Mouse (Mus musculus): ENCODE data around the gene Tut7.
"Not testable (repeated sequence)": the region's sequence is repeated elsewhere in the genome, so short reads cannot be mapped to it uniquely, and the experiment has no call there.

Gene Tut7

GRCm38 (mm10) chr13:59832454-59832853 lies 9.5 kb upstream of the Tut7 start:
- DNase-seq = no peak

DNA sequence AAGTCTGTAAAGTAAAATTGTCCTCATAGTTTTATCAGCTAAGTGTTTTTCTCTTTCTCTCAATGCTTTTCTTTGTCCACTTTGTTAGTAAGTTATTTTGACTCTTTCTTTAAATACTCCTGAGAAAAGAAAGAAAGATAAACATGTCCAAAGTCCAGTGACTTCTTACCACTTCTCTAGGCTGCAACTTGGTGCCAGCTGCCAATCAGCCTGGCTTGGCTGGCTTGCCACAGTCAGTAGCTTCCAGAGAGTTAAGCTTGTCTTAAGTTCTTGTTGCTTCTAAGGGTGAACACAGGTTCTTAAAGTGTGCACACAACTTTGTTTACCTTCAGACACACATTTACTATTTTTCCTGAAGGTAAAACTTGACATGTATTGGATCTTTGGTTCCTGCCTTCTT lies 3.0 kb upstream of the Tut7 start:
- DNase-seq = no peak

DNA sequence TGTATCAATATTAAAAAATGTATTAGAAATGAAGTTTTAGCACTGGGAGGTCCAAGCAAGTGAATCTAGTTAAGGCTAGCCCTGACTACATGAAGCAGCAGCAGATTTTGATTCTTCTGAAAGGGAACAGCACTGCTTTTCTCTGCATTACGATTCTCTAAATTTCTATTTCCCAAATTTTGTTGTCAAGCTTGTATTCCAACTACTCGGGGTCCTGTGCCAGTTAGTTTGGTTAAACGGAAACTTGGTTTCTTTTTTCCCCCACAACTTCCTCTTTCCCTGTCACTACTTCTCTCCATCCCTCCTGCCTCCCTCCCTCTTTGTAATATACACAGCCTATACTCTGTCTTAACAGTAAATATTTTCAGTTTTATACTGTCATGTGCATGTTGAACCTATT lies 2.1 kb downstream of the Tut7 start:
- DNase-seq = no peak

- no peak for DNase-seq
Observed at GRCm38 (mm10) chr13:59820114-59820513, 2.8 kb downstream of the Tut7 start.

DNA sequence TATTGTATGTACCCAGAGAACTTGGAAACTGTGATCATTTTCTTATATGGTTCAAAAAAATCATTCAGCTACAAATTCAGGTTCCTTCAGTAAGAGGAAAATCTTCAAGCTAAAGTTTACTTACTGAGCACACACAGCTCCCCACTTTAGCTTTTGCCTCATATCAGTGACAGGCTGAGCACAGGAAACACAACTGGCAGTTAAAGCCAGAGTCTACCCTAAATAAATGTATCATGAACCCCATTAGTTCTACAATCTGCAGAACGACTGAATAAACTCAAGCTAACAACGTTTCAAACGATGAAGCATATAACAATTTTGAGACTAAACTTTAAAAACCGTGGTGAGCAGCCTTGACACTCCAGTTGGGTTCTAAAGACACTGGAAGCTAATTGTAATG lies 5.6 kb downstream of the Tut7 start:
- no peak for DNase-seq

GRCm38 (mm10) chr13:59814109-59814591 lies 8.8 kb downstream of the Tut7 start:
- no peak for DNase-seq

GRCm38 (mm10) chr13:59811581-59811980 lies 11.4 kb downstream of the Tut7 start:
- DNase-seq = no peak

DNA sequence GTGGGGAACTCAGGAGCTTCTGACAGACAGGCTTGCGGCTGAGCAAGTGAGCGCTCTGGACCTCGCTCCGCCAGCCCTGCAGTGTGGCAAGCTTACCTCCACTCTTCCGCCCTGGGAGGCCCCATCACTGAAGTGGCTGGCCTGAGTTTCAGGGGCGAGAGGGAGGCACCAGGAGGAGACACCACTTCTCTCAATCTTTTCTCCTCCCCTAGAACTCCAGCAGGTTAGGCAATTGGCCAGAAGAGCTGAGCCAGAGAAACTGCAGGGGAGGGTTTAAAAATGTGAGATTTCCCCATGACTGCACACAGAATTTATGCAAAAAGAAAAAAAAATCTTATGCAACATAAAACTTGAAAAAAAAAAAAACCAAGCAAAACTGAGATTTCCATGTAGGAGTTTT lies 21.9 kb downstream of the Tut7 start:
- DNase-seq = peak in 1 of 2 experiments; percentile 25

DNA sequence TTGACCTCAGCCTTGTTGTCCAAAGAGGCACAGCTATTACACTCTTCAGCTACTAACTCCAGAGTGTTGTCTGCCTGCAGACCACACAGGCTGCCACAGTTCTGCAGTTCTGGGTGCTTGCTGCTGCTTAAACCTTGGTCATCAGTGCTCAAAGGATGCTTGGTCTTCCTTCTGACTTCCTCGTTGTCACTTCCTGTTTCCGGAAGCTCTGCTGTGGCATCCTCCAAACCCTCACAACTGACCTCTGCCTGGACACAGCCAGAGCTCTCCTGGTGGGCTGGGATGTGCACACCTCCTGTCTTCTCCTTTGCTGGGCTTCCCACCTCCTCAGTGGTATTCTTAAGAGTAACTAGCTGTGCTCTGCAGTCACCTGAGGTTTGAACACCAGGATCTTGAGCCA lies 22.9 kb downstream of the Tut7 start:
- no peak for DNase-seq

- no peak for DNase-seq
Observed at GRCm38 (mm10) chr13:59798306-59798705, 24.6 kb downstream of the Tut7 start.

- DNase-seq = no peak
Observed at GRCm38 (mm10) chr13:59796466-59796848, 26.5 kb downstream of the Tut7 start.

DNA sequence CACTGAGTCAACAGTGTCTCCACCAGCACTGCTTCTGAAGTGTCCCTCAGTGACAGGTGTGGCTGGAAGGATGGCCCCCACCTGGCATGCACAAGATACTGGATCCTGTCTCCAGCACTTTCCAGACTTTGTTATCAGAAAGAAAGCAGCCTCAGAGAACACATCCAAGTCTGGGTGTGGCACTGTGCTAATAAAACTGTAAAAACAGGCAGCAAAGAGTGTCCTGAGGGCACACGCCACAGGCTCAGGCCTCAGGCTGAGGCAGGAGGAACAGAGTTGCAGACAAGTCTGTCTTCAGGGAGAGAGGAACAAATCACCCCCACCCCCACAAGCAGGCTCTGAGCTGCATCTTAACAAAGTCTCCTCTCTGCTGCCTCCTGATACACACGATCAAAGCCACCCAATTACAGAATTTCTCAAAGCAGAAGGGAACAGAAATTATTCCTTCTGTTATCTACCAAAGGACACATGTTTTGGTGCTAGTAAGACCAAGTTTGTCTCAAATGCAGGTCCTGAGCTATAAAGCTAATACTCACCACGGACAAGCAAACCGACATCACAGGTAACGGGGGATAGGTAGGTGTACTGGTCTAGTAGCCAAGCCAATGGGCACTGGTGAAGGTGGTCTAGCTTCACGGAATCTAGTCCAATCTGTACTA lies 27.0 kb downstream of the Tut7 start:
- DNase-seq = no peak

GRCm38 (mm10) chr13:59794786-59795185 lies 28.2 kb downstream of the Tut7 start:
- DNase-seq = peak; percentile 35 to 40

DNA sequence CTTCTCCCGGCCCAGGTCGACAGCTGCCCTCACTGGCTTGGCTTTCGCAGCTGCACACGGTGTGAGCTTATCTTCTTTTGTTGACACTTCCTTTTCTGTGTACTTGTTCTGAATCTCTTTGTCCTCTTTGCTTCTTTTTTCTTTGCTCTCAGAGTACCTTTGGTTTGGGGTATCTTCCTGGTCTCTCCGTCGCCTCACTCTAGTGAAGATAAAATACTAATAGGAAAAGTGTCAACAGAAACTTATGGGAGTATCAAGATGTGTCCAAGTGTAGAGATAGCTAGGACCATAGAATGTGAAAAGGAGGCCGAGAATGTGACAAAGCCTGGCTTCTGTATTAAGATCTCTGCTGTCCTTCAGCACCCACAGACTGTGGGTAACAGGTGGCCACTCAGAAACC lies 40.8 kb downstream of the Tut7 start, which contains the start of gene Gm49354:
Gm49354 (minus strand) TSS at position 101 of the 400 bp plus-strand sequence.
- no peak for DNase-seq

DNA sequence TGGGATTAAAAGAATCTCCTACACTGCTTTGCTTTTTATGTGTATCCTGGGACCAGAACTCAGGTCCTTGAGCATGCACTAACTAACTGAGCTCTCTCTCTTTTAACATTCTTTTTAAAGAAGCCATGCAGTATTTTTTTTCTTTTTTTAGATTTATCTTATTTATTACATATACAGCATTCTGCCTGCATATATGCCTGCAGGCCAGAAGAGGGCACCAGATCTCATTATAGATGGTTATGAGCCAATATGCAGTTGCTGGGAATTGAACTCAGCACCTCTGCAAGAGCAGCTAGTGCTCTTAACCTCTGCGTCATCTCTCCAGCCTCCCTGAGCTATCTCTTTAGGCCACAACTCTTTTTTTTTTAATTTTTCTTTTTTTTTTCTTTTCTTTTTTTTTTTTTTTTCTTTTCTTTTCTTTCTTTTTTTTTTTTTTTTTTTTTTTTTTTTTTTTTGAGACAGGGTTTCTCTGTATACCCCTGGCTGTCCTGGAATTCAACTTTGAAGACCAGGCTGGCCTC lies 43.1 kb downstream of the Tut7 start:
- DNase-seq = not testable (repeated sequence)

GRCm38 (mm10) chr13:59779213-59779612 lies 43.7 kb downstream of the Tut7 start:
- DNase-seq = no peak

GRCm38 (mm10) chr13:59775168-59775567 lies 47.8 kb downstream of the Tut7 start:
- no peak for DNase-seq

- peak; percentile 45 to 53 for DNase-seq
Observed at GRCm38 (mm10) chr13:59771257-59771656, 51.7 kb downstream of the Tut7 start.

DNA sequence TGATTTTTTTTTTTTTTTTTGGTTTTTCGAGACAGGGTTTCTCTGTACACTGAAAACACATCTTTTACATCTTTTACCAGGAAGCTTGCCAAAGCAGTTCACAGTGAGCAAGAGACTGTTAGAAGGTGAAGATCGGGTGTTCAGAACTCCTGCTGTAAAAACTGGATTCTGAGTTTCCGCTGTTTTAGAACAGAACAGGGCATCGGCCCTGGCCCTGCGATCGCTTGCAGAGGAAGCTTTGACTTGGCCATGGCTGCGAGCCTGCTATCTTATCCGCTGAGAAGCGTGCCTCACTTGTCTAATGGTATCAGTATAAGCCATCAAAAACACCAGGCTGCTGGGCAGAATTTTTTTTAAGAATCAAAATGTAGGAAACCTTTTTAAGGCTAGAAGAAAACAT lies 52.1 kb downstream of the Tut7 start:
- peak in 1 of 2 experiments; percentile 36 for DNase-seq

DNA sequence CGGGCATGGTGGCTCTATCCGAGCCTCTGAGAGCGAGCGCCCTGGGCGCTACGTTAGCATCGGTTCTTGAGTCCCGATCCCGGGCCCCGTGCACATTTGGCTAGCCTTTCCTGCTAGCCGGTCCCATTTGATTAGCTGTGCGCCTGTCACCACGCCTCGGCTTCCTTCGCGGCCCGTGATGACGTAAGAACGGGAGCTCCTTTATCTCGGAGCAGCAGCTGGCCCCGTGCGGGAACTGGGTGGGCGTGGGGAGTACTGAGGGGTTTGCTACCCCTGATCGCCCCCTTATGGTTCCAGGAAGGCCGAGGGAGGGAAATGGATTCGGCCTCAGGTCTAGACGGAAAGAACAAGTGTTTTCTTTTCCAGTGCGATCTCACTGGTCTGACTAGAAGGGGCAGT lies 52.8 kb downstream of the Tut7 start:
- DNase-seq = peak; percentile 80 to 83

DNA sequence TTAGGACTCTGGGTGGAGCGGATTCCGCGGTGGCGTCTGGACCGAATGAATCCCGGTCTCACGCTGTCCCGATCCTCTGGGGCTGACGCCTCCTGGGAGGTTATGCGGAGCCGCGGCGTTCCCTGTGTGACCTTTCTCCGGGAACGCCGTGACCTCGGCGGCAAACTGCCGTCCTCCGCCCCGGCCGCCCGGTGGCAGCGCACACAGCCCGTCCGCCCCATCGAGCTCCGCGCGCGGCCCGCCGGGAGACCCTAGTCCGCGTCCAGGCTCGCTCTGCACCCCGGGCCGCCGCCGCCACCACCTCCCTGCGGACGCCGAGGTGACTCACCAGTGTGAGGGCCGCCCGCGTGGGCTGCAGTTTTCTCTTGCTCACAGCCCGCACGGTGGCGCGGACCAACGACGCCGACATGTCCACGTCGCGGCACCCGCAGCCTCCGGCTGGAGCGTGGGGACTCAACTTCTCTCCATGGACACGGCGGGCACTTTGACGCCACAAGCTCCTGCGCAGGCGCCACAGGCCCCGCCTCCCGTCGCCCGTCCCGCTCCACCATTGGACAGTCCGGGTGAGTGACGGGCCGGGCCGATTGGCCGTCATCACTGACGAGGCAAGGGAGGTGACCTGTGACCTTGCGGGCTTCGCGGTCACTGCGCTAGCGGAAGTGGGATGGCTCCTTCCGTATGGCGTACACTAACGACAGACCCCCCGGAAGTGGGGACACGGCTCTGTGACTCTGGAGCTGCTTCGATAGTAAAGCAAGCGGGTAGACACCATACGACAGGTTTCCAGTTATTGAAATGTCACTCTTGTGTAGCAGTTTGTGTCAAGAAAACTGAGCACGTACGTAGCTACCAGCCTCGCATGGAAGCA lies 53.4 kb downstream of the Tut7 start, which contains the start of gene Isca1:
Isca1 (minus strand) TSS at position 515 of the 868 bp plus-strand sequence.
- peak; percentile 99 to 100 for DNase-seq

GRCm38 (mm10) chr13:59768531-59768930 lies 54.4 kb downstream of the Tut7 start:
- no peak for DNase-seq

- no peak for DNase-seq
Observed at GRCm38 (mm10) chr13:59766786-59767515, 56.0 kb downstream of the Tut7 start.

Measured in cerebellum, adult 18-20 months (tissue).